Mouse (Mus musculus) Muller cell, postnatal 12 days (primary cell): ENCODE measurements around the gene Gm3005.
"Not testable (repeated sequence)": the region's sequence is repeated elsewhere in the genome, so short reads cannot be mapped to it uniquely, and the experiment has no call there.

Experiments
- DNase-seq: peaks from one replicate; pipeline ENCODE4 v3.0.0-alpha.2; 2015; ENCODE audit errors: inconsistent ontology term

Gene Gm3005

DNA sequence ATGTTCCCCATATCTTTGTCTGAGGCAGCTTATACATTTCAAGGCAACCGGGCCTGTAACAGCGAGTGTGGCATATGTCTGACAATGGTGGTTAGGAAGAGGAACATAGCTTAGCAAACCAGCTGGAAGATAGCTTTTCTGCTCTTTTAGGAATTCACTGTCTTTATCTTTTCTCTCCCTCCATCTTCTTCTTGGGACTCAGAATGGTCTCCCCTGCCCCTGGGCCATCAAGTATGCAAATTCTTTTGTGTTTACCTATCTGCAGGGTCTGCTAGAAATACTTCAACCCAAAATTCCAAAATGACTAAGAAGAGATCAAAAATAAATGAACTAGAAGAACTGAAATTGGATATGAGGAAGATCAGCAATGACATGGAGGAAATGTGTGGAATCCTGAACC lies at the start of gene Gm3005:
Gene Gm3005 (plus strand): TSS at position 301 of the 400 bp plus-strand sequence.
- not testable (repeated sequence) for DNase-seq

DNA sequence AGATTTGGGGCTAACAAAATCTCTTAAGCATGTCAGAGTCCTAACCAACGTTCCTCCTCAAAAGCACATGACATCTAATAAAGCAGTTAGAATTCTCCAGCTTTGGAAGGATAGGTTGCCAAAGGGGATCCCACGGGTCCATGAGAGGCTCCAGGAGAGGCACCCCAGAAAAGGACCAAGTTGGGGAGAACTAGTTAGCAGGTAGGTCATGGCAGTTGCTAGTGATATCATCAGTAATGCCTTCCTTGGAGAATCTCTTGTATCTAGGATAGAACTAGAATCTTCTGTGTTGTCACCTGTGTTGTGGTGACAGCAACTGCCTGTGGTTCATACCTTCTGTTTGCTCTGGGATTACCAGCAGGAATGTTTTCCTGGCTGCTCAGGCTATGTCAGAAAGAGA lies 33.1 kb upstream of the Gm3005 start, which contains the start of gene Gm10413:
Gene Gm10413 (plus strand): TSS at position 301 of the 400 bp plus-strand sequence.
- DNase-seq = not testable (repeated sequence)

DNA sequence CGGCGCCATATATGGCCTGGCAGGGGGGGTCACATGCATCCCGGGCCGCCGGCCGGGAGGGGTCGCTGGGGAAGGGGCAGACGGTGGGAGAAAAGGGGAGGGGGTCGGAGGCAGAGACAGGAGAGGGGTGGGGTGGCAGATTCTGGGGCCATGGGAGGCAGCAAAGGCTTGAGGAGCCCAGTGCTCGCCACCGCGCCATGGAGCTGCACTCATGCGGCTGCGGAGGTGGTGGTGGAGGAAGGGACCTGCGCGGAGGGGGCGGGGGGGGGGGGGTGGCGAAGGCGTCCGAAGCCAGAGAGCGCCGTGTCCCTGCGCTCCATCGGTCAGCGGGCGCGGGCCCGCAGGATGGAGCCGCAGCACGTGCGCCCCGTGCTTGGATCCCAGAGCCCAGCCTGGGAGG lies 15.6 kb upstream of the Gm3005 start, which contains the start of gene Gm10409:
Gene Gm10409 (plus strand): TSS at position 301 of the 400 bp plus-strand sequence.
- not testable (repeated sequence) for DNase-seq

DNA sequence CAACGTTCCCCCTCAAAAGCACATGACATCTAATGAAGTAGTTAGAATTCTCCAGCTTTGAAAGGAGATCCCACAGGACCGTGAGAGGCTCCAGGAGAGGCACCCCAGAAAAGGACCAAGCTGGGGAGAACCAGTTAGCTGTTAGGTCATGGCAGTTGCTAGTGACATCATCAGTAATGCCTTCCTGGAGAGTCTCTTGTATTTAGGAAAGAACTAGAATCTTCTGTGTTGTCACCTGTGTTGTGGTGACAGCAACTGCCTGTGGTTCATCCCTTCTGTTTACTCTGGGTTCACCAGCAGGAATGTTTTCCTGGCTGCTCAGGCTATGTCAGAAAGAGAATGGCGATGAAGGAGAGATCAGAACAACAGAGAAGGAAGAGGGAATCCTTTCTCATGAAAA lies 21.2 kb downstream of the Gm3005 start, which contains the start of gene Gm10408:
Gene Gm10408 (plus strand): TSS at position 301 of the 400 bp plus-strand sequence.
- DNase-seq = not testable (repeated sequence)

DNA sequence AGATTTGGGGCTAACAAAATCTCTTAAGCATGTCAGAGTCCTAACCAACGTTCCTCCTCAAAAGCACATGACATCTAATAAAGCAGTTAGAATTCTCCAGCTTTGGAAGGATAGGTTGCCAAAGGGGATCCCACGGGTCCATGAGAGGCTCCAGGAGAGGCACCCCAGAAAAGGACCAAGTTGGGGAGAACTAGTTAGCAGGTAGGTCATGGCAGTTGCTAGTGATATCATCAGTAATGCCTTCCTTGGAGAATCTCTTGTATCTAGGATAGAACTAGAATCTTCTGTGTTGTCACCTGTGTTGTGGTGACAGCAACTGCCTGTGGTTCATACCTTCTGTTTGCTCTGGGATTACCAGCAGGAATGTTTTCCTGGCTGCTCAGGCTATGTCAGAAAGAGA lies 206.3 kb downstream of the Gm3005 start, which contains the start of gene Gm3012:
Gene Gm3012 (plus strand): TSS at position 301 of the 400 bp plus-strand sequence.
- not testable (repeated sequence) for DNase-seq
